Mouse (Mus musculus): ENCODE data around the gene Il5.

DNA sequence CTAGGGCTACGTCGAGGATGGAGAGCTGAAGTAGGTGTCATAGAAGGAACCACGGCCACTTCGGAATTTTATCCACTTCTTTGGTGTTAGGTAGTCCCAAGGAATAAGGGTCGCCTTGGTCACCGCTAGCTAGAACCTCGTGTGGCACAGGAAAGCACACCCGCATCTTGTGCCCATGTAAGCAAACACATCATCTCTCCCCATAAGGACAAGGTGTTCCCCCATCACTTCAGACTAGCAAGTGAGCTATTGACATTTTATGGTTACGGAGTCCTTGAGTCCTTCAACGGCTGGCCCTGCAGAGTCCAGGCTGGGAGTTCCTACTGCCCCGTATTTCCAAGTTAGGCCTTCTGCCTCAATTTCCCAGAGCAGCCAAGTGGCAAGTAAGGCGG, 48.6 kb downstream of the Il5 start:
- TF ChIP-seq CTCF (IDR thresholded peaks at IDR 0.05; ENCODE audit: extremely low read depth, insufficient read depth, insufficient read length, insufficient replicate concordance) (no peak), POLR2A (IDR thresholded peaks at IDR 0.05; ENCODE audit: low read depth, low read length) (no peak)
